Mouse (Mus musculus): ENCODE measurements around the gene Tmem132c.

DNA sequence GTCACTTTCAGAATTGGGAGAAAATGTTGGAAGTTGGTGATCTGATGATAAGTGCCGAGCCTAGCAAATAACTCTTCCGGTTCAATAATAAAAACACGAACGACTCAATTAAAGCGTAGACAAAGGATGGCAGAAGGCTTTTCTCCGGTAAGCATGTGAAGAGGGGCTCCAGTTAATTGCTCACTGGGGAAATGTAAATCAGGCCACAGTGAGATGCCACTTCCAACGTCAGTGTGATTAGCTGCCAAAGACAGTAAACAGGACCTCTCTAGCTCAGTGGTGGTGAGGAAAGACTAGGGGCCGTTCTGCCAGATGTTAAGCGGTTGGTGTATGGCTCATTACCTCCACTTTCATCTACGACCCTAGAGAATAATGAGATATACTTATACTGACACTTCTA is 187.5 kb downstream of the Tmem132c start:
- TF ChIP-seq CTCF (IDR thresholded peaks at IDR 0.05; ENCODE audit: control insufficient read depth, insufficient read depth, insufficient read length) (no peak), MYOD1 (IDR thresholded peaks at IDR 0.05; ENCODE audit: control insufficient read depth, insufficient read length, low read depth) (no peak), CEBPB (IDR thresholded peaks at IDR 0.05; ENCODE audit: low read depth) (no peak), MYOG (IDR thresholded peaks at IDR 0.05; ENCODE audit: control insufficient read depth, extremely low read depth, insufficient read length) (no peak), MAX (IDR thresholded peaks at IDR 0.05) (no peak)
